Mouse (Mus musculus) lung, embryonic 14.5 days (tissue): ENCODE measurements around the gene Rabl3. TPM values are rescaled to one million over a fixed set of nuclear protein-coding genes. Genes with fewer than 3 reads are reported as not detected.
A peak's percentile ranks its signal among the peaks of the same experiment; 100 is the strongest.

ENCODE experiments used
- ATAC-seq: fragments of 200-750 bp; cut with Nextera tagmentation; 2 replicates; pipeline ENCODE4 v1.8.0; 2017; ENCODE audit warnings: mild to moderate bottlenecking, moderate TSS enrichment, moderate library complexity; ENCODE audit not compliant: insufficient read depth
- DNase-seq: peaks from one replicate; pipeline ENCODE4 v3.0.0-alpha.2; 2015
- H3K27ac ChIP-seq: fragments of 300-500 bp; sonication (generic); 2 replicates; pipeline ENCODE4 v1.5.1; 2014; ENCODE audit warnings: low read depth, mild to moderate bottlenecking, moderate library complexity
- H3K27me3 ChIP-seq: fragments of 300-500 bp; sonication (generic); 2 replicates; pipeline ENCODE4 v1.6.1; 2014; ENCODE audit warnings: low read length, control low read depth; ENCODE audit not compliant: insufficient read depth
- H3K36me3 ChIP-seq: fragments of 300-500 bp; sonication (generic); 2 replicates; pipeline ENCODE4 v1.6.1; 2014; ENCODE audit warnings: control low read depth; ENCODE audit not compliant: insufficient read depth
- H3K4me1 ChIP-seq: fragments of 300-500 bp; sonication (generic); 2 replicates; pipeline ENCODE4 v1.6.1; 2014; ENCODE audit warnings: antibody characterized with exemption, control low read depth; ENCODE audit not compliant: insufficient read depth
- H3K4me2 ChIP-seq: fragments of 300-500 bp; sonication (generic); 2 replicates; pipeline ENCODE4 v1.6.1; 2014; ENCODE audit warnings: mild to moderate bottlenecking
- H3K4me3 ChIP-seq: fragments of 300-500 bp; sonication (generic); 2 replicates; pipeline ENCODE4 v1.5.1; 2014; ENCODE audit warnings: low read depth, low read length
- H3K9ac ChIP-seq: fragments of 300-500 bp; sonication (generic); 2 replicates; pipeline ENCODE4 v1.6.1; 2014
- H3K9me3 ChIP-seq: fragments of 300-500 bp; sonication (generic); 2 replicates; pipeline ENCODE4 v1.6.1; 2016; ENCODE audit warnings: low read depth, low read length, control low read depth
- CTCF ChIP-seq: IDR thresholded peaks from 2 replicates; pipeline ENCODE4 v1.5.1; 2016; ENCODE audit warnings: antibody characterized with exemption, low read depth
- WGBS: fragments of 180-500 bp; shearing (Covaris S2); extraction: QIAGEN DNeasy Blood & Tissue Kit; methylation state at CpG from one replicate; pipeline ENCODE4 v1.1.7; 2014; 5-methylcytosine and 5-hydroxymethylcytosine counted together
- polyA plus RNA-seq: library from polyadenylated mRNA; unstranded; fragments of >200 nt; fragmentation: Nextera tagmentation; extraction: Ambion mirVana; gene quantifications from 2 replicates; pipeline ENCODE4 v1.2.1, GENCODE M21; 2014

The Rabl3 gene
- polyA plus RNA-seq, 1 experiment from 2014 or later = 24.2 TPM

DNA sequence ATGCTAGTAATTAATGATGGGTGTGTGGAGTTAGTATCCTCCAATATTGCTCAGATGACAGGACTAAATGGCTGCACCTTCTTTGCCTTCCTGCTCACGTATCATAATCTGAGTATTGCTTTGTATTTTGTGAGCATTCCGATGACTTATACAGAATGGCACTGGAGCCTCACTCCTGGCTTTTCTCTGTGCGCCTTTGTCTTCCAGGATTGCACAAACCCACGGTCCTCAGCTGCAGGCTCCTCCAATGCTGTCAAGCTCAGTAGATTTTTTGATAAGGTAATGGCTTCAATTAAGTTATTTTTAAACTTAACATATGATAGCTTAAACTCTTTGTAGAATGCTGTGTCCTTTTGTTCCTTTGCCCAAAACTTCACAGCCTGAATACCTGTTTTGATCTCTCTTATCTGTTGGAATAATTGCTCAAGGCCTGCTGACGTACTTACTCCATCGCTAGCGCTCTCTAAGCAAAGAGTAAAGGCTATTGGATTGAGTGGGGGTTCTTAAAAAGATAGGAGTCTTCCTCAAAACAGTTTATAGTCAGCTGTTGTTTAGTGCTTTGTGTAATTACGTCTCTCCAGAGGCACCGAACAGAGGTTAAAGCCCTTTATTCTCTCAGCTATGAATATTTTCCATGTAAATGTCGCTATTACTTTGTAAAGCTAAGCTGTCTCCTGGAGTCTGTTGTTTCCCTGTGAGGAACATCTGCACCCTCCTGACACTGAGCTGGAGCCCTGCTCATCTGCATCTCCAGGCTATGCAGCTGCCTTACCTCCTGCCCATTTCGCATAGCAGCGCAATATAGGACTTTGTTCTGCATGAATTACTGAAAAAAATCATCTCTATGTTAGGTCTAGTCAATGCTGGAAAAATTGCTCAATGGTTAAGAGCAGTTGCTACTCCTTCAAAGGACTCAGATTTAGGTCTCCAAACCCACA is 27.7 kb downstream of the Rabl3 start:
- no peak overlapping the region for H3K4me3 ChIP-seq
- H3K4me2 ChIP-seq = no peak overlapping the region
- peaks cover 10% of the 10 kb centered on the region; the same call in 1 of the 2 replicates for H3K36me3 ChIP-seq
- no peak for TF ChIP-seq CTCF
- 78% methylated on average over 12 of the region's 12 CpGs for WGBS
- H3K27ac ChIP-seq = no peak overlapping the region
- H3K27me3 ChIP-seq = no peaks in the 10 kb centered on the region
- H3K9ac ChIP-seq = no peak overlapping the region
- no peak for DNase-seq
- H3K4me1 ChIP-seq = no peaks in the 10 kb centered on the region
- ATAC-seq = no peak
- no peaks in the 10 kb centered on the region for H3K9me3 ChIP-seq

DNA sequence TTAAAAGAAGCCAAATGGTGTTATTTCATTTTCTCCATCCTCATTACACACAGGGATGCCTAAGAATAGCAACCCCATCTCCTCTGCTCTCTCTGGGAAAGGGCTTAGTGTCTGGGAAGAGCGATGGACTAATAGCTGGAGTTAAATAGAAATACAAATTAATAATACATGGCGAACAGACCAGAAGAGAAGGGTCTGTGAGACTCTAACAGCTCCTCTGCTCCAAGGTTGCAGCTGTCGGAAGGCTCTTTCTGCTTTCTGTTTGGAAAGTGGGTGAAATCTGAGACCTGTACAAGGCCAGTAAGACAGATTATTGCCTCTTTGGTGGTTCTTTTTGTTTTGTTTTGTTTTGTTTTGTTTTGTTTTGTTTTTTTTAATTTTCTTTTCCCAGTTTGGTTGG is 31.9 kb downstream of the Rabl3 start:
- TF ChIP-seq CTCF = no peak
- Histone ChIP-seq H3K4me1 (no peaks in the 10 kb centered on the region), H3K27ac (no peak overlapping the region), H3K4me2 (no peak overlapping the region), H3K4me3 (no peak overlapping the region), H3K9ac (no peak overlapping the region), H3K27me3 (no peaks in the 10 kb centered on the region), H3K36me3 (peaks cover 17% of the 10 kb centered on the region; the same call in 1 of the 2 replicates), H3K9me3 (peaks cover 5% of the 10 kb centered on the region; the same call in 1 of the 2 replicates)
- no peak for DNase-seq
- 83% methylated on average over 3 of the region's 3 CpGs for WGBS
- ATAC-seq = no peak

DNA sequence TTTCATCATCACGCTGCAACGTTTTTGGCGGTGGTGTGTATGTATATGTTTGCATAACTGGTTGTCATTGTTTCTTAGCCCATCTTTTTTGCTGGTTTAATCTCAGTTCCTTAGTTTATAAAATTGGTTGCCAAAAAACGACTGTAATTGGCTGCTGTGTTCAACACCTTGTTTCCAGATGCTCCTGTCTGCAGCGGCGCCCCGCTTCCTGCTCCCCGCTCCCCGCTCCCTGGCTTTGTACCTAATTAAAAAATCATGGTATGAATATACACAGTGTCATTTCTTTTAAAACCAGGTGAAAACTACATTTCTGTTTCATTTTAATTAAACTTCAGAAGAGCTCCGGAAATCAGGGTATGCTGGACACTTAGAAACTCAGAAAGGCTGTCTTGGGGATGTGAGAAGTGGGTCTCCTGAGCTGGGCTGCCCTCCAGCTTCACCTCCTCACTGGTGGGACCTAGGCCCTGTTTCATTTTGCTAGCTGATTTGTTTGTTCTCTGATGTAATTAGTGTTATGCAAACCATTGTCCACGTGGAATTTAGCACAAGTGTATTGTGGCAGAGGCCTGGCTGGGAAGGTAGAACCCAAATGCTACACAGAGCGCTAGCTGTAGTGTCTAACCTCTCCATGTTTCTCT is 32.6 kb downstream of the Rabl3 start:
- H3K4me2 ChIP-seq = no peak overlapping the region
- H3K36me3 ChIP-seq = peaks cover 17% of the 10 kb centered on the region; the same call in 1 of the 2 replicates
- no peak overlapping the region for H3K27ac ChIP-seq
- no peaks in the 10 kb centered on the region for H3K4me1 ChIP-seq
- no peak for TF ChIP-seq CTCF
- no peak for DNase-seq
- H3K9ac ChIP-seq = no peak overlapping the region
- no peaks in the 10 kb centered on the region for H3K27me3 ChIP-seq
- 87% methylated on average over 12 of the region's 12 CpGs for WGBS
- ATAC-seq = no peak
- no peak overlapping the region for H3K4me3 ChIP-seq
- H3K9me3 ChIP-seq = peaks cover 5% of the 10 kb centered on the region; the same call in 1 of the 2 replicates

DNA sequence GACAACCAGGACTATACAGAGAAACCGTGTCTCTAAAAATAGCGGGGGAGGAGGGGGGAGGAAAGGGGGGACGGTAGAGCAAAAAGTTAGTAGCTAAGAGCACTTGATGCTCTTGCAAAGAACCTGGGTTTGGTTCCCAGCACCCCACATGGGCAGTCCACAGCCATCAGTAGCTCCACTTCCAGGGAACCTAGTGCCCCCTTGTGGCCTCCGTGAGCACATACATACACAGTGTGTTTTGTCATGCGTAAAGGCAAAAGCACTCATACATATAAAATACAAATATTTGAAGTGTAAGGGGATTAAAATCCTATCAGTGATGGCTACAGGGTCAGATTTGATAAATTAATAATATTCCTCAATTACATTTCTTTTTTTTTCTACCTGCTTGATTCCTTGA is 33.4 kb downstream of the Rabl3 start:
- no peak for ATAC-seq
- no peak overlapping the region for H3K4me3 ChIP-seq
- peak; percentile 17; the same call in 1 of the 2 replicates for TF ChIP-seq CTCF
- no peaks in the 10 kb centered on the region for H3K27me3 ChIP-seq
- 0 out of 2 replicates have a peak, but pooled peaks cover 13% of the 10 kb centered on the region for H3K36me3 ChIP-seq
- no peak overlapping the region for H3K27ac ChIP-seq
- no peaks in the 10 kb centered on the region for H3K4me1 ChIP-seq
- H3K9me3 ChIP-seq = peaks cover 5% of the 10 kb centered on the region; the same call in 1 of the 2 replicates
- no peak overlapping the region for H3K9ac ChIP-seq
- H3K4me2 ChIP-seq = no peak overlapping the region
- DNase-seq = no peak
- WGBS = 93% methylated on average over 5 of the region's 5 CpGs

- no peaks in the 10 kb centered on the region for H3K4me1 ChIP-seq
- H3K4me3 ChIP-seq = no peak overlapping the region
- TF ChIP-seq CTCF = no peak
- no peak overlapping the region for H3K4me2 ChIP-seq
- H3K9ac ChIP-seq = no peak overlapping the region
- no peak for DNase-seq
- ATAC-seq = no peak
- no peaks in the 10 kb centered on the region for H3K27me3 ChIP-seq
- no peak overlapping the region for H3K27ac ChIP-seq
- 0 out of 2 replicates have a peak, but pooled peaks cover 13% of the 10 kb centered on the region for H3K36me3 ChIP-seq
- H3K9me3 ChIP-seq = peaks cover 5% of the 10 kb centered on the region; the same call in 1 of the 2 replicates
- WGBS = 67% methylated on average over 3 of the region's 3 CpGs
Observed at GRCm38 (mm10) chr16:37575325-37575724, 35.6 kb downstream of the Rabl3 start.

- 72% methylated on average over 1 of the region's 1 CpGs for WGBS
- no peaks in the 10 kb centered on the region for H3K4me1 ChIP-seq
- H3K9ac ChIP-seq = no peak overlapping the region
- no peaks in the 10 kb centered on the region for H3K27me3 ChIP-seq
- H3K9me3 ChIP-seq = no peaks in the 10 kb centered on the region
- H3K4me2 ChIP-seq = no peak overlapping the region
- no peak for ATAC-seq
- no peak for DNase-seq
- H3K4me3 ChIP-seq = no peak overlapping the region
- H3K27ac ChIP-seq = no peak overlapping the region
- H3K36me3 ChIP-seq = no peaks in the 10 kb centered on the region
- no peak for TF ChIP-seq CTCF
Observed at GRCm38 (mm10) chr16:37579591-37579990, 39.9 kb downstream of the Rabl3 start.

DNA sequence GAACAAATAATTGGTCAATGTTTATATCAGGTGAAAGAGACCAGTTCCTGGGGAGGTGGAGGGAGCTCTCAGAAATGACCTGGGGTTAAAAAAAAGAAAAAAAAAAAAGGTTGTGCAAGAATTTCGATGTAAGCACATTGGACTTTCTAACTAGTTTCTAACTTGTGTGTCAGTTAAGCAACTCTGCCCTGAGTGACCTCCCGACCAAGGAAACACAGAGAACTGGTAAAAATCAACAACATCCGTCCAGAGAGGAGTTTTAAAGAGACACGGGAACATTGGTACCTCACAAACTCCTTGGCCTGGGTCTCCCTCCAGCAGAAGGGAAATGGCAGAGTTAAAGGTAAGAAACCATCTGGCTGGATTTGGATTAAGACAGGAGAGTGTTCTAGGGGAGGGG is 40.3 kb downstream of the Rabl3 start, which contains the start of gene Hgd:
Gene Hgd, plus strand, starts transcription at position 160 of the 400 bp plus-strand sequence.
- ATAC-seq (no peak), DNase-seq (no peak)
- no peaks in the 10 kb centered on the region for H3K36me3 ChIP-seq
- no peaks in the 10 kb centered on the region for H3K9me3 ChIP-seq
- no peaks in the 10 kb centered on the region for H3K4me1 ChIP-seq
- H3K27me3 ChIP-seq = no peaks in the 10 kb centered on the region
- TF ChIP-seq CTCF = no peak
- H3K27ac ChIP-seq = no peak within 1 kb of the TSS
- no peak within 1 kb of the TSS for H3K4me3 ChIP-seq
- H3K4me2 ChIP-seq = no peak within 1 kb of the TSS
- WGBS = 44% methylated on average over 4 of the region's 4 CpGs
- no peak within 1 kb of the TSS for H3K9ac ChIP-seq
